Mouse (Mus musculus): ENCODE measurements around the gene Theg.

Theg gene

DNA sequence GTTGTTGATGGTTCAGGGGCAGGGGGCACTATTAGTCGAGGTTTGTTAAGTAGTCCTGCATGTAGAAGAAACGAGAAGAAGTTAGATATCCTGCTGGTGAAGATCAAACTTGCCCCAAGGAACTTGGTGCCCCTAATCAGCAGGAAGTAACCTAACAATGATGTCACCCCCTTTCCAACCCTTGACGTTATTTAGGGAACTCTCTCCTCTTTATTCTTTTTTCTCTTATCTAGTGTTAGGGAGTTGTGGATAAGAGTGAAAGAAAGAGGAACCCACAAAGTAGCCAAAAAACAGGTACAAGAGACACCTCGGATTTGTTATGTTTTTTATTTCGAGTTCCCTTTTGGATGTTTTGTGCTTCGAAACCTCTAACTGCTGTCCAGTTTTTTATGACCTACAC, 7.0 kb upstream of the Theg start:
- DNase-seq = no peak

DNA sequence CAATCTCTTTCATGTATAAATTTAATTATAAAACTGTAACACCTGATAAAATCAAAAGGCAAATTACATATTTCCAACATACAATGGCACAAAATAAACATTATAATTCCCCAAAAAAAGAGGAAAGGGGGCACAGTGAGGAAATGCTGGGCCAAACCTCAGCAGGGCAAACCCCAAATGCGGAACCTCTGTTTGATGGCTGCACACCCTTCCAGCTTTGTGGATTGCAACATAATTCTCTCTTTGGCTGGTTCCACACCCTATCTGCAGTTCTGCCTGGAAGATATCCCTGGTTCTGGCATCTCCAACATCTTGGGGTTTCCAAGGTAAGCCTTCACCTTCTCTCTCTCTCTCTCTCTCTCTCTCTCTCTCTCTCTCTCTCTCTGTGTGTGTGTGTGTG, 3.6 kb upstream of the Theg start:
- DNase-seq = no peak

DNA sequence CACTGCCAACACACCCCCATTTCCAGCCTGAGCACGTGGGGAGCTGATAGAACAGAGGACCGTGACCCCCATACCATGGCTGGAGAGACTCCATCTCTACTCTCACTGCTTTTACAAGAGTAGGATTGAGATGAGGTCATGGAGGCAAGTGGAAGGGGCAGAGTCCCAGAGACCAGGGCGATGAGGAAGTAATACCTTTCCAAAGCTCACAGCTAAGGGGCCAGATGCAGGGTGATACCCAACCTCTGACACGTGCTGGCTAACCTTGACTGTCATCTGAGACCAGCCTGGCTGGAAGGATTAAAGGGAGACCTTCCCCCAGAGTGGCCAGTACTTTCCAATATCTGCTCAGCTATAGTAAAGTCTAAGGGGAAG, 608 bp upstream of the Theg start:
- DNase-seq = no peak

DNA sequence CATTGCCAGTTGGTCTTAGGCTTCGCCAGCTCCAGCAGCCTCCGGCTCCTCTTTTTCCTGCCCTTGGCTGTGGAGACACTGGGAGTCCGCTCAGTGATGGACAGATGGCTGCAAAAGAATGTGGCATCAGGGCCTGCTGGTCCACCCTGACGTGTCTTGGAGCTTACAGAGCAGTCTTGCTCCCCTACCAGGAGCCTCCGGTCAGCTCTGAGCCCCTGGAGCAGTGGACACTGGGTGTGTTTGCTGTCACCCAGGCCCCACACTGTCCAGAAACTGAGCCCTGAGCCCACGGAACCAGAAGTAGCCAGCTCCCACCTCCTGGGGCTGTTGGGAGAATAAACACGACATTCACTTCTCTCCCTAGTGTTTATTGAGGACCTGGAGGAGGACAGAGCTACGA, 888 bp downstream of the Theg start:
- no peak for DNase-seq

DNA sequence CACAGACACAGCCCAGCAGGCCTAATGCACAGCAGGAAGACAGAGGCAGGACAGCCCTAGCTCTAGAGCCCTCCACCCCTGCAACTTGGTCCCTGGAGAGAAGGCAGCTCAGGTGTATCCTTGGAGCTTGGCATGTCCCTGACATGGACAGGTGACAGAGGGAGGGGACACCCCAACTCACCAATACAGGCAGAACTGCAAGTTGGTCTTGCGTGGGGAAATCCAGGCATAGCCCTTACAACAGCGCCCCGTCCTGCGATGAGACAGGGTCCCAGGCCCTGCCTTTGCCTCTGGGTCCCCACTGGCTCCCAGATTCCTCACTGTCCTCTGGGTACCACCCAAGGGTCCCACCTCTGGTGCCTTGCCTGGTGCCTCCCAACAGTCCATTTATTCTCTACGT, 1.4 kb downstream of the Theg start:
- DNase-seq = no peak

DNA sequence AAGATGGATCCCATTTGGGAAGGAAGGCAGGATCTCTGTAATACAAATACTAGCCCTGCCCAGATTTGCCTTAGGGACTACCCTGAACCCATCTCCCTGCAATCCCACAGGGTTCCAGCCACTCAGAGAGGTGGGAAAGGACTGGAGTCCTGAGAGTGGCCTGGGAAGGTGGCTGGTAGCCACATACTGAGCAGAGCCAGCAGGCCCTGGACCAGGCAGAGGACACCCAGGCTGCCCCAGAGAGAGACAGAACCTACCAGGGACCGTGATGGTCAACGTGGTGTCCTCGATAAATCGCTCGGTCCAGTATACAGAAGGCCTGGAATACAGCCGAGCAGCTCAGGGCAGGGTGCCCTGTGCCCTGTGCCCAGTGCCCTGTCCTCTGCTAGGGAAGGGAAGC, 2.0 kb downstream of the Theg start:
- no peak for DNase-seq

DNA sequence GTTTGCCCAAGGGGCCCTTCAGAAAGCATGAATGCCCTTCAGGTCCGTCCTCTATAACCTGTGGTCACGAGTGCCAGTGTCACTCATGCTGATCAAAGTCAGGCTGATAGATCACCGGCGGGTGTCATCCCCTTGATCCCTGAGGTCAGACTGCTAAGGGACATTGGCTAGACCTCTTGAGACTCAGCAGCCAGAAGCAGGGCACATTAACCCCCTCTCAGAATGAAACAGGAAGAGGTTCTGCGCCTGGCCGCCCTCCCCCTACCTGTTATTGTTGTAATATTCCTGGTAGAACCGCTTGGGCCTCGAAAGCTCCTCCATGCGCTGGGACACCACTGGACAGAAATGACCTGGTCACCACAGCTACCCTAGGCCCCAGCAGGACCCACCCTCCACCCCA, 2.7 kb downstream of the Theg start:
- no peak for DNase-seq

DNA sequence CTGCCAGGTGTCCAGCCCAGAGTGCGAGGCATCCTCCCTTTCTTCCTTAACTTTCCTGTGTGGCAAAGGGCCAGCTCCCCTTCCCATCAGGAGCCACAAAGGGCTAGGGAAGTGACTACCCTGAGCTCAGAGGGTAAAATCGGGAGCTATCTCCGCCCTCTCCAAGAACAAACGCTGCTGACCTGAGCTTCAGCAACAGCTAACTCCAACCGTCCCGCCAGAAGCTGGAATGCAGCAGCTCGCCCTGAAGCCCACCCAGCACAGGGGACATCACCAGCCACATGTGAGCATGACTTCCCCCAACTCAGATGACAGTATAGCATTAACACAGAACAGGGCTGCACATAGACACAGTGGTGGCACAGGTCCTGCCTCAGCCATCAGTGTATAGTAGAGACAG, 3.1 kb downstream of the Theg start:
- no peak for DNase-seq

DNA sequence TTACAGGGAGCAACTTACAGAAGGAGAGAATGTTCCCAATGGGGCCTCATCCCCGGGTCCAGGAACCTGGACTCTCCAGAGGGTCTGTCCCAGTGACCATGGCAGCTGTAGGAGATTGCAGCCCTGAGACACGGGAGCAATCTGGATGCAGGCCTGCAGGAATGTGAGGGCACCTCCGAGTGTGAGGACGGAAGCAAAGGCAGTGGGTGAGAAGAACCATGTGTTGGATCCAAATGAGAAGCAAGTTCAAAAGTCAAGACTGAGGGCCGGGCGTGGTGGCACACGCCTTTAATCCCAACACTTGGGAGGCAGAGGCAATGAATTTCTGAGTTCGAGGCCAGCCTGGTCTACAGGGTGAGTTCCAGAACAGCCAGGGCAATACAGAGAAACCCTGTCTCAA, 5.6 kb downstream of the Theg start:
- DNase-seq = no peak

DNA sequence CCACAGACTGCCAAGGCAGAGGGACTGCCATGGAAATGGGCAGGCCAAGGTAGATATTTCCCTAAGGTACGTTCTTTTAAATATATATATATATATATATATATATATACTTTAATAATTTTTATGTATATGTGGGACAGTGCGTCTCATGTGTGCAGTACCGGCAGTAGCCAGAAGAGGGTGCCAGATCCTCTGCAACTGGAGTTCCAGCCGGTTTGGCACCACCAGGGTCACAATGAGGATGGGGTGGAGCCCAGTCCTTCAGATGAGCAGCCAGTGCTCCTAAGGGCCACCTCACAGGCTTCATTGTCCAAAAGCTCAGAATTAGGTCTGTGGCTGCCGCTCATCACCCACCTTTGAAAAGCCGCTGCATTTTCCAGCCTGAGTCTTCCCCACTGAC, 6.3 kb downstream of the Theg start:
- no peak for DNase-seq

DNA sequence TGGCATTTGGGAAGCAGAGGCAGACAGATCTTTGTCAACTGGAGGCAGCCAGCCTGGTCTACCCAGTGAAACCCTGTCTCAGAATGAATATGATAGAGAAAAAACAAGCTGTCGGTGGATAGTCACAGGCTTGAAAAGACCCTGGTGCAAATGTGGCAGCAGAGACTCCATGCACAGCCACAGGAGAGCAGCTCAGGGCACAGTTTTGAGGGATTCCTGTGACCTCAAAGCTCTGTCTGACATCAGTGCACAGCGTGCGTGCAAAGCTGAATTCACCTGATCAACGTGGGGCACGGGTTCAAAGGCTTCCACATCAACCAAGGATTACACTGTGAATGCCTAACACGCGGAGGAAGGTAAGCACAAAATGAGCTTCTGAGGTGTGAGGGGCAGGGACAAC, 6.8 kb downstream of the Theg start:
- no peak for DNase-seq

DNA sequence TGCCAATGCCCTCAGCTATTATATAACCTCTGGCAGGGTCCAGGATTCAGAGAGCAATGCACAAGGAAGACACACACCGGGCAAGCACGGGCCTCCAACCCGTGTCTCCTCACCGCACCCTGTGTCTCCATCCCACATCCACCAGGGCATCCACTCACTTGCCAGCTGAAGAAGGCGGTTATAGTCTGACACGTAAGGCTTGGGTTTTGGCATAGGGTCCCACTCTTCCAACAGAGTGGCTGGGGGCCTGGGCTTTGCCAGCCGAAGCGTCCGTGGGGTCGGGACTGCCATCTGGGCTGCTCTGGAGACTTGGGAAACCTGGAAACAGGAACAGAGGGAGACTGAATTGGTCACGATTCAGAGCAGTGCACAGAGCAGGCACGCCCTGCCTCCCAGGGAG, 7.3 kb downstream of the Theg start:
- DNase-seq = no peak

DNA sequence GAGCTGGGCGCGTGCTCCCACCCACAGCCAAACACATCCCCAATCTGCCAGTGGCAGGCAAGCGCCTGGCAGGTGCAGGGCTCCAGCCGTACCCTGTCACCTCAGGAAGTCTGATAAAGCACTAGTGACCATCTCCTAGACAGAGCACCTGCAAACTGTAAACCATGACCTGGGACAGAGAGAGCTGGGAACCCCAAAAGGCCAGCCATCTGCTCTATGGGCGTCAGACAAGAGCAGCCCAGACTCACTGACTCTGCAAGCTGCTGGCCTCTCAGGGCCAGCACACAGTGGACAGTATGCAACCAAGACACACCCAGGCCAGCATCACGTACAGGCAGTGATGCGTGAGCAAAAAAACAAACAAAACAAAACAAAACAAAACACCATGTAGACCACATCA, 8.2 kb downstream of the Theg start:
- no peak for DNase-seq

DNA sequence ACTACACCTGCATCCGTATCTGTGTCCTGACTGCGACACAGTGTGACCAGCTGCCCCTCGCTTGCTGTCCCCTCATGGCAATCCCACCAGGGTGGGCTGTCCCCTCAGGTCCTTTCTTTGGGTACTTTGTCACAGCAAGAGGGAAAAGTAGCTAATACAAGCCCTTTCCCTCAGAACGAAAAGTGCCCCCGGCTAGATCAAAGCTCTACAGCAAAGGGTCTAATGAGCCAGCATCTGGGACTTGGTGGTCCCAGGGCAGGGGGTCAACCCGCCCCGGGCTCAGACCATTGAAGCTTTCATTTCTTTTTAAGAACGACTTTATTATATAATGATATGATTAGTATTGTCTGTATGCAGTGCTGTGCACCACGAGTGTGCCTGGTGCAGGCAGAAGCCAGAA, 8.9 kb downstream of the Theg start:
- no peak for DNase-seq

DNA sequence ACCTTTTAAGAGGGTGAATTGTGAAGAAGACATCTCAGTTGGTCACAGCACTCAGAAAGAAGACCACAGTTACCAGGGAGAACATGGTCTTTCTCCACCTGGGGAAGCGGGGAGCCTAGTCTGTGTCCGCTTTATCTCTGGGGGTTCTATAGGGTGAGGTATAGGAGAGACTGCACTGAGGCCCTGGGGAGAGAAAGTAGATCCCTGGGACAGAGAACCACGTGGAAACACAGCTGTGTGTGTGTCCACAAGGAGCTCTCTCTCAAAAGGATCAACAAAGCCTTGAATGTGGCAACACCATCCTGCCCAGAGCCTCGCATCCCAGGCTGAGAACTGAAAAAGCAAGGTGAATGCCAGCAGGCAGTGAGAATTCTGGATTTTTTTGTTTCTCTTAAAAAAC, 9.8 kb downstream of the Theg start:
- DNase-seq = no peak

DNA sequence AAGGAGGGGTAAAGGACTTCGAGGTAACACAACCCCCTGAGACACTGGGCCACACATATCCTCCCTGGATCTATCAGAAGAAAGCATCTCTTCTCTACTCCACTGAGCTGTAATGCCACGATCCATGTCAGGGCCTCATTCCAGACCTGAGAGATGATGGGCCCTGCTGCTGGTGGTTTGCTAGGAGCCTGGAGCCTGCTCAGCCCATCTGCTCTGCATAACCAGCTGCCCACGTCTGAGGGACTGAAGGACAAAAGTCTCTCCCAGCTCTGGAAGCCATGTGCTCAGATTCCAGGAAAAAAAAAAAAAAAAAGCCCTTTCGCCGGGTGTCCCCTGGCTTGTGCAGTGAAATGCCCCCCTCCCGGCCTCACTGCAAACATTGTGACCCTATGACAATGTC, 11.4 kb downstream of the Theg start:
- DNase-seq = no peak

DNA sequence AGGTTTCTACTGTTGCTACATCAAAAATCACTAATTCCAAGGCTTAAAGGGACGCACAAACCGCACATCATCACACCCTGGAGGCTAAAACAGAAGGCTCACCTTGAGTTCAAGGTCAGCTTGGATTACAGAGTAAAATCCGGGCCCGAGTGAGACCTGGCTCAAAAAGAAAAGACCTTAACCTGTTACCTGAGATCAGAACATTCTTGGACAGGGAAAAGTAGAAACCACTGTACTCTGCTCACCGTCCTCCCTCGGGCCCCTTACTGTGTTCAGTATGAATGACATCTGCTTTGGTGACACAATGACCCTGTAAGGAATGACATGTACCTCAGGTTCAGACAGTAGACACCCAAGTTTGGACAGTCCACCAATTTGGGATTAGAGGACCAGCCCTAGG, 12.3 kb downstream of the Theg start:
- DNase-seq = no peak

DNA sequence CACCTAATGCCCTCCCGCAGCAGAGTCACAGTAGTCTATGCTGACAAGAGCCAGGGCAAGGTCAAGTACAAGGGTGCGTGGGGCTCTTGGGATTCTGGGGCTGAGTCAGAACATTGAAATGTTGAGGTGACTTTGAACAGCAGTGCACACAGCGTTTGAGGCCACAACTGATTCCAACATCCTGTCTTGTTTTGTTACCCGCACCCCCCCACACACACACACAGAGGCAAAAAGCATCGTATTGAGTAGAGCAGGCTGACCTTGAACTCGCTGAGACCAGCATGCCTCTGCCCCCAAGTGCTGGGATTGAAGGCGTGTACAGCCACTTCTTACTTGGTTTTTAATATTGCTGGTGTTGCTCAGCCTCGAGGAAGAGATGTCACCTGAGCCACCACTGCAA, 12.8 kb downstream of the Theg start:
- no peak for DNase-seq

DNA sequence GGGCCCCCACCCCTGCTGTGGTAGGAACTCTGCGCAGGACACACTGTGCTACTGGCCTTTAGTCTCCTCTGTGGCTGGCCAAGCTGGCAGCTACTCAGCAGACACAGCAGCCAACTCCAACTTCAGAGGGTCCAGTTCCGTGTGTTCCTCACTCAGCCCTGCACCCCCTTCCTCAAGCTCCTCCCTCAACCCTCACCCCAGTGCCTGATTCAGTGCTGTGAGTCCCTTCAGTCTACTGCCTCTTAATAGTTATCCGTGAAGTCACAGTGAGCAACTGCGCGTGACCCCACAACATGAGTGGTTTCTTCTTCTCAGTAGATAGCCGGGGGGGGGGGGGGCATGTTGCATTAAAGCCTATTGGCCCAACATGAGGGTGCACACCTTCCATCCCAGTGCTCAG, 13.5 kb downstream of the Theg start:
- DNase-seq = no peak

DNA sequence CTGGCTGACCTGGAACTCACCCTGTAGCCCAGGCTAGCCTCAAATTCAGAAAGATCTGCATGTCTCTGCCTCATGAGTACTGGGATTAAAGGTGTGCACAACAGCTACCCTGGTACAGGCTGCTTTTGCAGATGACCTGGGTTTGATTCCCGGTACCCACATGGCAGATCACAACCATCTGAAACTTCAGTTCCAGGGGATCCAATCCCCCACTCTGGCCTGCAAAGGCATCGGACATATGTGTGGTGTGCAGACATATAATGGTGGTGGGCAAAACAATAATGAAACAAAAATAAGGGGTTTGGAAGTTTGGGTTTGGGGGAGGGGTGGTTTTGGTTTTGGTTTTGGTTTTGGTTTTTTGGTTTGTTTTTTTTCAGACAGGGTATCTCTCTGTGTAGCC, 15.8 kb downstream of the Theg start:
- DNase-seq = no peak

DNA sequence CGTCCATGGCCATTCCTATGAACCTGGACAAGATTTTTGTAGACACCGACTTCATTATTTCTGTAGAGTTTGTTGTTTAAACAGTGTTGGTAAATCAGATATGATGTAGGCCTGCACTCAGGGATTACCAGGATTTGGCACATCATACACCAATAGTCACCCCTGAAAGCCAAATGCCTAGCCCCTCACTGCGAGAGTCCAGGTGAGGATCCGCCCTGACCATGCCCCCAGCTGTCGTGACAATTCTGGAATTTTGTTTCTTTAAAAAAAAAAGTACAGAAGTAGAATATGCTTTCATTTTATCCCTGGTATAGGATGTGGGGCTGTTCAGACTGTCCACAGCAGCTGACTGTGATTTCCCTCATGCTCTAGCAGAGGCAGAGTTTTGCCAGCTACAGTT, 17.2 kb downstream of the Theg start:
- no peak for DNase-seq

DNA sequence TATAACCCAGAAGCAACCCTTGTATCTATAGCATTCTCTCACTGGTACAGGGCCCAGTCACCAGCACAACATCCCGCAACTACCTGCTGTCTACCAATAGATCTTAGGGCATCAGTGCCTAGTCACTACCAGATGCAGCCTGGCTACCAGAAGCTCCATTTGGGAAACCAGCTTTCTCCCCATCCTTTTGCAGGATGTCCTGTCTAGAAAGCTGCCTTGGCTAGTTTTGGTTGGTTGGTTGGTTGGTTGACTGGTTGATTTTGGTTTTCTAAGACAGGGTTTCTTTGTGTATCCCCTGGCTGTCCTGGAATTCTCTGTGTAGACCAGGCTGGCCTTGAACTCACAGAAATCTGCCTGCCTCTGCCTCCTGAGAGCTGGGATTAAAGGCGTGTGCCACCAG, 27.4 kb downstream of the Theg start:
- no peak for DNase-seq

DNA sequence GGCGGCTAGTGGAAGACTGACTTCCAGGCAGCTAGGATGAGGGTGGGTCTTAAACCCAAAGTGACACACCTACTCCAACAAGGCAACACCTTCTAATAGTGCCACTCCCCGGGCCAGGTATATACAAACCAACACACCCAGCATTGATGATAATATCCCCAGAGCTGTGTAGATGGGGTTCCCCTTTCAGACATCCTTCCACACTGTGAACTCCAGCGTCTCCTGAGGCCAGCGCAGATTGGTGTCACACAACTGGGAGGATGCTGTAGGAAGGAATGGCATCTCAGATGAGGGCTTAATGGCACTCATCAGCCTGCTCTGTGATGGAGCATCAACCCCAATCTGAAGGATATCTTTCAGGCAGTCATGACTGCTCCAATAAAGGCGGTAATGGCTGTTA, 29.6 kb downstream of the Theg start:
- no peak for DNase-seq

DNA sequence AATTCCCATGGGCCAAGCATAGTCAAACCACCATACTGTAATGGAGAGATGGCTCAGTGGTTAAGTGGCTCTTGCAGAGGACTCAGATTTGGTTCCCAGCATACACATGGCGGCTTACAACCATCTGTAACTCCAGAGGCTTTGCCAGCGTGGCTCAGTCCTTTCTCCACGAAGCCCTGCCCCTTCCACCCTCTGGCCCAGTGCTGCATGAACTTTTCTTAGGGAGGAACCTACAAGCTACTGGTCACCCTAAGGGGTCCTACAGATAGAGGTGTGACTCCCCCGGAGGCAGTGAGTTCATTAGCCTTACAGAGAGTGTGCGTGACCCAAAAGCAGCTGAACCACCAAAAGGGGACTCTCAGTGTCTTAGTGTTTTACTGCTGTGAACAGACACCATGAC, 30.2 kb downstream of the Theg start:
- DNase-seq = no peak

DNA sequence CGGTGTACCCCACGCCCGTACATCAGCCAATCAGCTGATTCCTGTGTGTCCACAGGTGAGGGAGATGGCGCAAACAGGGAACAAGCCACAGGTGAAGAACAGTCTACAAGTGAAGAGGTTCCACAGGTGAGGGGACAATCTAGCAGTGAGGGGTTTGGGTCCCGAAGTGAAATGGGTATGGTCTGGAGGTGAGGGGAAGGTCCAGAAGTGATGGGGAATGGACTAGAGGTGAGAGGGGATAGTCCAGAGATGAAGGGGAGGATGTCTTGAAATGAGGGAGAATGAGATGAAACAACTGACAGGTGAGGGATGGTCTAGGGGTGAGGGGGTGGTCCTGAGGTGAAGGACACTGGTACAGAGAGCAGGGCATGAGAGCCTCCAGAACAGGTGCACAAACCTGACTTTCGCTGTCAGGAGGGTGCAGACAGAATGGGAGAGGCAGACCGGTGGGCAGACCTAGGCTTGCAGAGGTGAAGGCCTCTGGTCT, 31.9 kb downstream of the Theg start:
- no peak for DNase-seq
